Mouse (Mus musculus) E14TG2a.4 (cell line): ENCODE measurements around the gene Cox6a1.

Experiments
- H3K27me3 ChIP-seq: 2 replicates; pipeline ENCODE4 v1.6.1; 2014; ENCODE audit warnings: low read length, control low read depth; ENCODE audit not compliant: insufficient read depth
- H3K36me3 ChIP-seq: 2 replicates; pipeline ENCODE4 v1.6.1; 2014; ENCODE audit warnings: low read length, control low read depth; ENCODE audit not compliant: insufficient read depth
- H3K4me1 ChIP-seq: replicated peaks from 2 replicates; pipeline ENCODE4 v1.6.1; 2014; ENCODE audit warnings: low read depth, low read length, control low read depth
- H3K4me3 ChIP-seq: replicated peaks from 2 replicates; pipeline ENCODE4 v1.5.1; 2014; ENCODE audit warnings: mild to moderate bottlenecking, low read length
- H3K9me3 ChIP-seq: 2 replicates; pipeline ENCODE4 v1.6.1; 2014; ENCODE audit warnings: low read length, control low read depth
- CTCF ChIP-seq: conservative IDR thresholded peaks from 2 replicates; pipeline ENCODE4 v1.5.1; 2014; ENCODE audit warnings: low read length
- NANOG ChIP-seq: IDR thresholded peaks from 2 replicates; pipeline ENCODE4 v1.6.1; 2014; ENCODE audit warnings: borderline replicate concordance, low read length, mixed read lengths
- POU5F1 ChIP-seq: IDR thresholded peaks from 2 replicates; pipeline ENCODE4 v1.6.1; 2014; ENCODE audit warnings: low read length, borderline replicate concordance

The Cox6a1 gene

GRCm38 (mm10) chr5:115300035-115300744 is 48.6 kb downstream of the Cox6a1 start:
- Histone ChIP-seq H3K4me1 (peaks cover 61% of the 10 kb centered on the region), H3K36me3 (peaks cover 45% of the 10 kb centered on the region), H3K4me3 (peak overlapping the region; percentile 97), H3K27me3 (no peaks in the 10 kb centered on the region), H3K9me3 (no peaks in the 10 kb centered on the region)
- TF ChIP-seq NANOG (no peak), CTCF (no peak), POU5F1 (no peak)

GRCm38 (mm10) chr5:115296347-115296746 is 52.4 kb downstream of the Cox6a1 start:
- no peak for TF ChIP-seq NANOG
- TF ChIP-seq POU5F1: no peak
- TF ChIP-seq CTCF: no peak
- peaks cover 57% of the 10 kb centered on the region for H3K4me1 ChIP-seq
- H3K9me3 ChIP-seq: no peaks in the 10 kb centered on the region
- H3K27me3 ChIP-seq: no peaks in the 10 kb centered on the region
- H3K36me3 ChIP-seq: peaks cover 82% of the 10 kb centered on the region
- H3K4me3 ChIP-seq: peak overlapping the region; percentile 1; the same call in 1 of the 2 replicates
